Mouse (Mus musculus): ENCODE data around the gene Fam174b. TPM values are rescaled to one million over a fixed set of nuclear protein-coding genes. Genes with fewer than 3 reads are reported as not detected.

Gene Fam174b
- polyA plus RNA-seq, 1 experiment from 2014 or later: 35.9 TPM

DNA sequence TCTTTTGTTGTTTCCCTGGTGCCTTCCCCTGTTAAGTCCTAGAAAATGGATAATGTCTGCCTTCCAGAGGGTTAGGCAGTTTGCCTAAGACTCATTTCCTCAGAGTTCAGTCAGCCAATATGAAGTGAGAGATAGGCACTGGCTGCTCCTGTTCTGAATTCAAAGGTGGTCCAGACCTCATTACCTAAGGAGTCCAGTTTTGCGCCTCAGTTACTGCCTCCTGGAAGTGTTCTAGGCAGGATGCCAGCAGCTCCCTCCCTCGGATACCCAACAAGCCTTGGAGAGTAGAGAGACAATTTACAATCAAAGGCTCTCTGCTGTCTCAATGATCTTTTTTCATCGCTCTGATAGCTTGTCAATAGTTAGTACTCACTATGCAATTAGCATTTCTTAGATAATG is 19.1 kb upstream of the Fam174b start:
- Histone ChIP-seq H3K4me1 (ENCODE audit: control insufficient read depth, insufficient read depth, low read length) (peaks cover 8% of the 10 kb centered on the region), H3K4me2 (ENCODE audit: low read length) (no peak overlapping the region), H3K4me3 (ENCODE audit: low read depth, low read length) (no peak overlapping the region), H3K27ac (ENCODE audit: low read length) (no peak overlapping the region), H3K27me3 (ENCODE audit: control insufficient read depth, insufficient read depth, low read depth, low read length) (no peaks in the 10 kb centered on the region), H3K36me3 (ENCODE audit: control insufficient read depth, insufficient read depth, low read length) (no peaks in the 10 kb centered on the region), H3K9me3 (replicated peaks; ENCODE audit: control insufficient read depth, low read length, poor library complexity, severe bottlenecking) (no peaks in the 10 kb centered on the region), H3K9ac (ENCODE audit: low read depth, low read length) (no peak overlapping the region)
- no peak for ATAC-seq
- 46% methylated on average over 3 of the region's 3 CpGs for WGBS

GRCm38 (mm10) chr7:73721764-73722163 is 18.3 kb upstream of the Fam174b start:
- Histone ChIP-seq H3K4me3 (ENCODE audit: low read depth, low read length) (no peak overlapping the region), H3K36me3 (ENCODE audit: control insufficient read depth, insufficient read depth, low read length) (no peaks in the 10 kb centered on the region), H3K9me3 (replicated peaks; ENCODE audit: control insufficient read depth, low read length, poor library complexity, severe bottlenecking) (no peaks in the 10 kb centered on the region), H3K27me3 (ENCODE audit: control insufficient read depth, insufficient read depth, low read depth, low read length) (no peaks in the 10 kb centered on the region), H3K4me1 (ENCODE audit: control insufficient read depth, insufficient read depth, low read length) (peaks cover 8% of the 10 kb centered on the region), H3K27ac (ENCODE audit: low read length) (no peak overlapping the region), H3K9ac (ENCODE audit: low read depth, low read length) (no peak overlapping the region), H3K4me2 (ENCODE audit: low read length) (no peak overlapping the region)
- WGBS: 76% methylated on average over 3 of the region's 3 CpGs
- ATAC-seq: no peak

GRCm38 (mm10) chr7:73729913-73730312 is 10.2 kb upstream of the Fam174b start:
- no peaks in the 10 kb centered on the region; the same call in 1 of the 2 replicates for H3K27me3 ChIP-seq (ENCODE audit: control insufficient read depth, insufficient read depth, low read depth, low read length)
- H3K27ac ChIP-seq (ENCODE audit: low read length): no peak overlapping the region

DNA sequence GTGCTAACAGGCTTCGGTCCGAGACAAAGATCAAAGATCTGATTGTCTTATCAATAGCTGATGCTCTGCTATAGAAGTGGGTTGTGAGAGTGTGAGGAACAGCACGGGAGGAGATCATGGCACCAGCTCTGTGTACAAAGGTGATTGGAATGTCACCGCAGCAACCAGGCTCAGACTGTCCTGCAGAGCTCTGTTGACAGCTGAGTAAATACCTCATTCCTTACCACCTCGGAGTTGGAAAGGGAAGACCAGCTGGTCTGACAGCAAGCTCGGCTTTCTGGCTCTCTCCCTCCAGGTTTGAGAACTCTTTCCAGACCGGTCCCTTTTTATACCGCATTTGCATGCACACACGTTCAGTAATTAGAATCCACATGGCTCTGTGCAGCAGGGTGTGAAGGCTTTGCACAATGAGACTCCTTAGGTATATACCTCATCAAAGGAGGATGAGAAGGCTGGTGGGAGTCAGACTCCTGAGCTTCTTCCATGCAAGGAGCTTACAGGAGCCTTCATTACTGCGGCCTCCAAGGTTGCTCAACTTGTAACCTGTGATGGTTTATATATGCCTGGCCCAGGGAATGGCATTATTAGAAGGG is 9.6 kb upstream of the Fam174b start:
- no peaks in the 10 kb centered on the region for H3K4me1 ChIP-seq (ENCODE audit: control insufficient read depth, insufficient read depth, low read length)
- 57% methylated on average over 10 of the region's 10 CpGs for WGBS
- no peaks in the 10 kb centered on the region for H3K9me3 ChIP-seq (replicated peaks; ENCODE audit: control insufficient read depth, low read length, poor library complexity, severe bottlenecking)
- no peak overlapping the region for H3K4me2 ChIP-seq (ENCODE audit: low read length)
- no peaks in the 10 kb centered on the region; the same call in 1 of the 2 replicates for H3K27me3 ChIP-seq (ENCODE audit: control insufficient read depth, insufficient read depth, low read depth, low read length)
- H3K36me3 ChIP-seq (ENCODE audit: control insufficient read depth, insufficient read depth, low read length): no peaks in the 10 kb centered on the region
- no peak overlapping the region for H3K9ac ChIP-seq (ENCODE audit: low read depth, low read length)
- H3K4me3 ChIP-seq (ENCODE audit: low read depth, low read length): no peak overlapping the region
- ATAC-seq: no peak
- no peak overlapping the region for H3K27ac ChIP-seq (ENCODE audit: low read length)

More at GRCm38 (mm10) chr7:73729913-73730312, 10.2 kb upstream of the Fam174b start:
- Histone ChIP-seq H3K9me3 (replicated peaks; ENCODE audit: control insufficient read depth, low read length, poor library complexity, severe bottlenecking) (no peaks in the 10 kb centered on the region), H3K9ac (ENCODE audit: low read depth, low read length) (no peak overlapping the region), H3K4me3 (ENCODE audit: low read depth, low read length) (no peak overlapping the region), H3K36me3 (ENCODE audit: control insufficient read depth, insufficient read depth, low read length) (no peaks in the 10 kb centered on the region), H3K4me1 (ENCODE audit: control insufficient read depth, insufficient read depth, low read length) (no peaks in the 10 kb centered on the region), H3K4me2 (ENCODE audit: low read length) (no peak overlapping the region)
- WGBS: 39% methylated on average over 7 of the region's 7 CpGs
- ATAC-seq: no peak

GRCm38 (mm10) chr7:73736046-73736445 is 4.1 kb upstream of the Fam174b start:
- Histone ChIP-seq H3K4me1 (ENCODE audit: control insufficient read depth, insufficient read depth, low read length) (peaks cover 5% of the 10 kb centered on the region; the same call in 1 of the 2 replicates), H3K27ac (ENCODE audit: low read length) (no peak overlapping the region), H3K36me3 (ENCODE audit: control insufficient read depth, insufficient read depth, low read length) (no peaks in the 10 kb centered on the region), H3K4me3 (ENCODE audit: low read depth, low read length) (no peak overlapping the region), H3K9me3 (replicated peaks; ENCODE audit: control insufficient read depth, low read length, poor library complexity, severe bottlenecking) (no peaks in the 10 kb centered on the region), H3K27me3 (ENCODE audit: control insufficient read depth, insufficient read depth, low read depth, low read length) (no peaks in the 10 kb centered on the region), H3K9ac (ENCODE audit: low read depth, low read length) (no peak overlapping the region), H3K4me2 (ENCODE audit: low read length) (no peak overlapping the region)
- 56% methylated on average over 2 of the region's 2 CpGs for WGBS
- no peak for ATAC-seq

DNA sequence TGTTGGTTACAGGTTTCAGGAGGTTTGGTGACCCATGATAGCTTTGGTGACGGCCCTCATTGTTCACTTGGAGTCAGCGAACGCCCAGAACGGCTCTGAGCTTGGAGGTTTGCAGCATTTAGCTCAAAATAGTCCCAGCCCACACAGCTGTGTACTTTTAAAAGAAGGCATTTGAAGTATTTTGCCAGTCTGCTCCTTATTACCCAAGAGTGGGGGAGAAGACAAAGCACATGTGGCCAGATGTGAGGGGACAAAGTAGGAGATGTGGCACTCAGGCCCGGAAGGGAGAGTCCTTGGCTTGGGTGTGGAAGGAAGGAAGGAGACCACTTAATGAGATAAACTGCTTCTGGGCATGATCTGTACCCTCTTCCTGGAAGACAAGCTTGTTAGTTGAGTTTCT is 1.3 kb downstream of the Fam174b start:
- Histone ChIP-seq H3K9ac (ENCODE audit: low read depth, low read length) (peak overlapping the region; percentile 94), H3K4me1 (ENCODE audit: control insufficient read depth, insufficient read depth, low read length) (peaks cover 14% of the 10 kb centered on the region), H3K27me3 (ENCODE audit: control insufficient read depth, insufficient read depth, low read depth, low read length) (no peaks in the 10 kb centered on the region; the same call in 1 of the 2 replicates), H3K36me3 (ENCODE audit: control insufficient read depth, insufficient read depth, low read length) (no peaks in the 10 kb centered on the region), H3K4me3 (ENCODE audit: low read depth, low read length) (peak overlapping the region; percentile 76), H3K27ac (ENCODE audit: low read length) (peak overlapping the region; percentile 95; the same call in 1 of the 2 replicates), H3K4me2 (ENCODE audit: low read length) (peak overlapping the region; percentile 58), H3K9me3 (replicated peaks; ENCODE audit: control insufficient read depth, low read length, poor library complexity, severe bottlenecking) (no peaks in the 10 kb centered on the region)
- ATAC-seq: no peak
- WGBS: 57% methylated on average over 5 of the region's 5 CpGs

GRCm38 (mm10) chr7:73741841-73742240 is 1.7 kb downstream of the Fam174b start:
- Histone ChIP-seq H3K4me3 (ENCODE audit: low read depth, low read length) (no peak overlapping the region), H3K4me2 (ENCODE audit: low read length) (peak overlapping the region; percentile 58), H3K36me3 (ENCODE audit: control insufficient read depth, insufficient read depth, low read length) (no peaks in the 10 kb centered on the region), H3K27me3 (ENCODE audit: control insufficient read depth, insufficient read depth, low read depth, low read length) (no peaks in the 10 kb centered on the region; the same call in 1 of the 2 replicates), H3K4me1 (ENCODE audit: control insufficient read depth, insufficient read depth, low read length) (peaks cover 14% of the 10 kb centered on the region), H3K9me3 (replicated peaks; ENCODE audit: control insufficient read depth, low read length, poor library complexity, severe bottlenecking) (no peaks in the 10 kb centered on the region), H3K9ac (ENCODE audit: low read depth, low read length) (no peak overlapping the region), H3K27ac (ENCODE audit: low read length) (no peak overlapping the region)
- ATAC-seq: no peak
- WGBS: 76% methylated on average over 6 of the region's 6 CpGs

DNA sequence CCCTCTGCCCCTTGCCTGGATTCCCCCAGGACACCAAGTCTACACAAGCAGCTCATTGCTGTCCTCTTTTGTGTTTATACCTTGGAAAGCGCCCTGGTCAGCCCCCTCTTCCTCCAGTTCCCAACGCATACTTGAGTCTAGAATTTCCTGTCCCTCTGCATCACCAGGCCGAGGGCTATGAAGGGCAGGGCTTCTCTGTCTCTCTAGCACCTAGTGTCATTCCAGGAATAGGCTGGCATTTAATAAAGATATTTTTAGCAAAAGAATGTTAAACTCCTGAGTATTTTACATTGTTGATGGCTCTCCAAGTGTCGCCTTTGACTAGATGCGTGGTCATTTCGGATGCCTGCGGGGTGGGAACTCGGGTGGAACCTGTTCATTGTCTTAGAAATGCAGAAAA is 3.0 kb downstream of the Fam174b start:
- no peaks in the 10 kb centered on the region for H3K9me3 ChIP-seq (replicated peaks; ENCODE audit: control insufficient read depth, low read length, poor library complexity, severe bottlenecking)
- no peak overlapping the region for H3K9ac ChIP-seq (ENCODE audit: low read depth, low read length)
- 91% methylated on average over 8 of the region's 8 CpGs for WGBS
- no peak overlapping the region for H3K4me2 ChIP-seq (ENCODE audit: low read length)
- no peak overlapping the region for H3K4me3 ChIP-seq (ENCODE audit: low read depth, low read length)
- H3K36me3 ChIP-seq (ENCODE audit: control insufficient read depth, insufficient read depth, low read length): no peaks in the 10 kb centered on the region
- ATAC-seq: no peak
- no peaks in the 10 kb centered on the region; the same call in 1 of the 2 replicates for H3K27me3 ChIP-seq (ENCODE audit: control insufficient read depth, insufficient read depth, low read depth, low read length)
- H3K4me1 ChIP-seq (ENCODE audit: control insufficient read depth, insufficient read depth, low read length): peaks cover 14% of the 10 kb centered on the region
- H3K27ac ChIP-seq (ENCODE audit: low read length): no peak overlapping the region

GRCm38 (mm10) chr7:73743831-73744370 is 3.8 kb downstream of the Fam174b start:
- 83% methylated on average over 10 of the region's 10 CpGs for WGBS
- no peak for ATAC-seq
- Histone ChIP-seq H3K4me1 (ENCODE audit: control insufficient read depth, insufficient read depth, low read length) (peaks cover 14% of the 10 kb centered on the region), H3K9ac (ENCODE audit: low read depth, low read length) (no peak overlapping the region), H3K36me3 (ENCODE audit: control insufficient read depth, insufficient read depth, low read length) (no peaks in the 10 kb centered on the region), H3K27ac (ENCODE audit: low read length) (no peak overlapping the region), H3K4me2 (ENCODE audit: low read length) (no peak overlapping the region), H3K27me3 (ENCODE audit: control insufficient read depth, insufficient read depth, low read depth, low read length) (no peaks in the 10 kb centered on the region; the same call in 1 of the 2 replicates), H3K4me3 (ENCODE audit: low read depth, low read length) (no peak overlapping the region), H3K9me3 (replicated peaks; ENCODE audit: control insufficient read depth, low read length, poor library complexity, severe bottlenecking) (no peaks in the 10 kb centered on the region)

All from midbrain, embryonic 16.5 days (tissue).